Mouse (Mus musculus) thymus, adult 2 months (tissue): ENCODE results near the gene Gm2663.

Experiments used
- CTCF ChIP-seq: fragments of 200-500 bp; IDR thresholded peaks from 2 replicates; pipeline ENCODE4 v1.5.1; 2012; ENCODE audit warnings: mild to moderate bottlenecking, control low read depth, low read length, moderate library complexity, borderline replicate concordance; ENCODE audit not compliant: control insufficient read depth, poor library complexity, insufficient read depth; ENCODE audit errors: extremely low read depth
- POLR2A ChIP-seq: fragments of 200-500 bp; IDR thresholded peaks from 2 replicates; pipeline ENCODE4 v1.6.1; 2012; ENCODE audit warnings: mild to moderate bottlenecking, low read length, control low read depth, moderate library complexity; ENCODE audit not compliant: control insufficient read depth, poor library complexity, insufficient read depth; ENCODE audit errors: extremely low read depth

DNA sequence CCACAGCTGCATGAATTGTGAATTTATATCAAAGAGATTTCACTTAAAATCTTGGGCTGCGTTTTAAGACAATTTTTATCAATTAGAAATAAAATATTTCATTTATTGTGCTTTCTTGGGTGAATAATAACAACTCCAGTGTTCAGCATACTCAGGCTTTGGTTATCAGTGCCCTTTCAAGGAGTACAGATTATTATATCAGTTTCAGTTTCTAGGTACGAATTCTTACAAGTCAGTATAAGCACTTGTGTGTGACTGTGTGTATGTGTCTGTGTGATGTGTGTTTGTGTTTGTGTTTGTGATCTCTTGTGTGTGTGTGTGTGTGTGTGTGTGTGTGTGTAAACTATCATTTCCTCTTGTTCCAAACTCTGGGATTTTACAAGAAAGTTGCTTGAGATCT lies 45.6 kb downstream of the Gm2663 start:
- TF ChIP-seq POLR2A (no peak), CTCF (no peak)
